Mouse (Mus musculus): Measurements from ENCODE around the gene Lef1. TPM values are rescaled to one million over a fixed set of nuclear protein-coding genes. Genes with fewer than 3 reads are reported as not detected.

Lef1 gene
- total and polyA plus RNA-seq, 3 experiments = 0.23 to 1.5 (median 0.34) TPM

DNA sequence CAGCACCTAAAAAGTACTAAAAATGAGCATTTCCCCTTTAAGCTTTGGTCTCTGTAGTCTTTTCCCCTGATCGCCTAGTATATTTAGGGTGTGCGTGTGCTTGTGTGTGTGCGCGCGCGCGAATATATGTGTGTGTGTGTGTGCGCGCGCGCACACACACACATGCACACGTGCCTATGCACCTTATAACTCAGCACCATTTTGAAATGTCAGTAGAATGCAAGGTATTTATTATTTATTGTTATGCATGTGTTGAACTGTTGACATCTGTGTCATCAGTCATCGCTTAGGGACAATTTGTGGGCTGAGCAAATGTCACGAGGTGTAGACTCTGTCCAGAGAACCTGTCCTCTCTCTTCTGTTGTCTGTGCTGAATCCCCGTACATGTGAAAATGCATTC, 7.1 kb downstream of the Lef1 start:
- intact Hi-C loops (cut with DNase I) = no loop called here
- 95% methylated on average over 15 of the region's 15 CpGs for WGBS

DNA sequence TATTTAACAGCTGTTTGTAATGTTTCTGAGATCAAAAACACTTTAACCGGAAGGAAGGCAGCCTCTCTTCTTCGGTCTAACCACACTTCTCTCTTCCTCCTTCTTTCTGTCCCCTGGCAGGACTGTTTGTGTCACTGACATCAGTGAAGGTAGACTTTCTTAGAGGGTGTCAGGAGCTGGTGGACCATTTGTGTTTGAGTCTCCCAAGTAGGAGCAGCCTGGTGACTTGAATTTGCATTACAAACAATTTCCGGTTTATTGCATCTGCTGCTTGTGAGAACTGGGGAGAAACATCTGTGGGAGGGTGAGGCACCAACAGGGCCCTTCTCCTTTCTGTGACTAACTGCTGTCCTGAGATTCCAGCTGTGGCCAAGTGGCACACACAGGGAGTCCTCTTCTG, 7.6 kb downstream of the Lef1 start:
- no peaks in the 10 kb centered on the region for H3K36me3 ChIP-seq (ENCODE audit: control insufficient read depth, insufficient read depth, low read length)
- H3K9ac ChIP-seq (ENCODE audit: low read depth, low read length) = no peak overlapping the region
- intact Hi-C loops (cut with DNase I) = no loop called here
- no peaks in the 10 kb centered on the region for H3K4me1 ChIP-seq (ENCODE audit: control insufficient read depth, insufficient read depth, low read length)
- 61% methylated on average over 3 of the region's 3 CpGs for WGBS
- TF ChIP-seq CTCF (IDR thresholded peaks at IDR 0.05) (no peak), EP300 (IDR thresholded peaks at IDR 0.05; ENCODE audit: insufficient read depth, low read depth, low read length) (no peak), POLR2A (IDR thresholded peaks at IDR 0.05; ENCODE audit: insufficient read depth, low read depth, low read length) (no peak)
- no peak for DNase-seq
- no peaks in the 10 kb centered on the region for H3K79me2 ChIP-seq (replicated peaks; ENCODE audit: control insufficient read depth, insufficient read depth, low read length)
- no peak overlapping the region for H3K27ac ChIP-seq
- no peak overlapping the region for H3K4me3 ChIP-seq
- peaks cover 4% of the 10 kb centered on the region for H3K27me3 ChIP-seq (ENCODE audit: control insufficient read depth, insufficient read depth, low read length)

More for the DNA sequence above, 7.1 kb downstream of the Lef1 start:
- Histone ChIP-seq H3K9ac (ENCODE audit: low read depth, low read length) (no peak overlapping the region), H3K27ac (no peak overlapping the region), H3K79me2 (replicated peaks; ENCODE audit: control insufficient read depth, insufficient read depth, low read length) (no peaks in the 10 kb centered on the region), H3K4me3 (no peak overlapping the region), H3K4me1 (ENCODE audit: control insufficient read depth, insufficient read depth, low read length) (no peaks in the 10 kb centered on the region), H3K27me3 (ENCODE audit: control insufficient read depth, insufficient read depth, low read length) (peaks cover 6% of the 10 kb centered on the region), H3K36me3 (ENCODE audit: control insufficient read depth, insufficient read depth, low read length) (no peaks in the 10 kb centered on the region)
- TF ChIP-seq POLR2A (IDR thresholded peaks at IDR 0.05; ENCODE audit: insufficient read depth, low read depth, low read length) = no peak
- TF ChIP-seq CTCF (IDR thresholded peaks at IDR 0.05) = no peak
- TF ChIP-seq EP300 (IDR thresholded peaks at IDR 0.05; ENCODE audit: insufficient read depth, low read depth, low read length) = no peak
- no peak for DNase-seq

DNA sequence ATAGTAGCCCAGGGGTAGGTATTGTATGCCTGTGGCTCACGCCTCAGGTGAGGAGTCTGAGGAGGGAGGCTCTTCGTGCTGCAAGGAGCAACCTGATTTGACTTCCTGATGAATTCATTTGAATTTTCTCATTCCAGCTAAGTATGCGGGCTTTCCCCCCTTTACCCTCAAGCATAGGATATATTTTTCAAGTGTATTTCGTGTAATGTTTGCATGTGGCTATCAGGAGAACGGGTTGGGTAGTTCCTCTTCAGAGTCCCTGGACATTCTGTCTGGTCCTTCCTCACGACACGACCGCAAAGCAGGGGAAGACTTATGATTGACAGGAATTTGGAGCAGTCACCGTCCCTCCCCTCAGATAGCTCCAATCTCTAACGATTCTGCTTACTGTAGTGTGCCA, 9.2 kb downstream of the Lef1 start:
- Histone ChIP-seq H3K27me3 (ENCODE audit: control insufficient read depth, insufficient read depth, low read length) (no peaks in the 10 kb centered on the region; the same call in 1 of the 2 replicates), H3K27ac (no peak overlapping the region), H3K36me3 (ENCODE audit: control insufficient read depth, insufficient read depth, low read length) (no peaks in the 10 kb centered on the region), H3K4me1 (ENCODE audit: control insufficient read depth, insufficient read depth, low read length) (no peaks in the 10 kb centered on the region), H3K79me2 (replicated peaks; ENCODE audit: control insufficient read depth, insufficient read depth, low read length) (no peaks in the 10 kb centered on the region), H3K9ac (ENCODE audit: low read depth, low read length) (no peak overlapping the region), H3K4me3 (no peak overlapping the region)
- intact Hi-C loops (cut with DNase I) = no loop called here
- 61% methylated on average over 10 of the region's 10 CpGs for WGBS
- no peak for DNase-seq
- TF ChIP-seq CTCF (IDR thresholded peaks at IDR 0.05) (no peak), POLR2A (IDR thresholded peaks at IDR 0.05; ENCODE audit: insufficient read depth, low read depth, low read length) (no peak), EP300 (IDR thresholded peaks at IDR 0.05; ENCODE audit: insufficient read depth, low read depth, low read length) (no peak)

DNA sequence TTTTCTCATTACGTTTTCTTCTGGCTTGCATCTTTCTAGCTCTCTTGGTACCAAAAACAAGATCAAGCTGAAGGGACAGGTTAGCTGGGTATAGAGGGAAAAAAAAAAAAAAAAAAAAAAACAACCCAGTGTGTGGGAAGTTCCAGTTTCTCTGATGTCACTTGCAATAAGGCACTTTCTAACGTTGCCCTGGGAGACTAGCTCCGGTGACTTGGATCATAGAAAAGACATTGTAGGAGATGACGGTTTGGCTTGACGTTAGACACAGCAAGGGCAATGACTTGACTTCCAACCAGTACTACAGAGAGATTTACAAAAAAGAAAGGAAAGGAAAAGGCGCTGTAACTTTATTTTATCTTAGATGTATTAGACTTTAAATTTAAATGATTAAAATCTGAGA, 13.2 kb downstream of the Lef1 start:
- intact Hi-C loops (cut with DNase I) = no loop called here
- no peak overlapping the region for H3K27ac ChIP-seq
- H3K9ac ChIP-seq (ENCODE audit: low read depth, low read length) = no peak overlapping the region
- no peak overlapping the region for H3K4me3 ChIP-seq
- no peak for DNase-seq
- H3K4me1 ChIP-seq (ENCODE audit: control insufficient read depth, insufficient read depth, low read length) = no peaks in the 10 kb centered on the region
- no peaks in the 10 kb centered on the region; the same call in 1 of the 2 replicates for H3K27me3 ChIP-seq (ENCODE audit: control insufficient read depth, insufficient read depth, low read length)
- 88% methylated on average over 6 of the region's 6 CpGs for WGBS
- no peaks in the 10 kb centered on the region for H3K36me3 ChIP-seq (ENCODE audit: control insufficient read depth, insufficient read depth, low read length)
- H3K79me2 ChIP-seq (replicated peaks; ENCODE audit: control insufficient read depth, insufficient read depth, low read length) = no peaks in the 10 kb centered on the region
- TF ChIP-seq POLR2A (IDR thresholded peaks at IDR 0.05; ENCODE audit: insufficient read depth, low read depth, low read length) (no peak), CTCF (IDR thresholded peaks at IDR 0.05) (no peak), EP300 (IDR thresholded peaks at IDR 0.05; ENCODE audit: insufficient read depth, low read depth, low read length) (no peak)

DNA sequence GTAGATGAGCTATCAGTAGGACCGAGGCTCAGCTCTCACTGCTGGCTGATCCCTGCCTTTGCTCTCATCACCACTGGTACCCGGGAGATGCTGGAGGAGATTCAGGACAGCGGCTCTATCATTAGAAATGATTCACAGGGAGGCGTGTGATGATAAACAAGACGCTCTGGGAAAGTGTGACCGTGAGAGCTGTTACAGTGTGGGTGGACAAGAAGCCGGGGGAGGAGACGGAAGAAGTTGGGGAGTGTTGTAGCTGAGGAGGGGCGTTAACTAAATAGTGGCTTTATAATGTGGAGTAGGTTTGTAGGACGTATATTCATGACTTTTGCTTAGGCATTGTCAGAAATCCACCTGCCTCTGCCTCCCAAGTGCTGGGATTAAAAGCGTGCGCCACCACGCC, 15.6 kb downstream of the Lef1 start:
- TF ChIP-seq EP300 (IDR thresholded peaks at IDR 0.05; ENCODE audit: insufficient read depth, low read depth, low read length) = no peak
- no peak for TF ChIP-seq POLR2A (IDR thresholded peaks at IDR 0.05; ENCODE audit: insufficient read depth, low read depth, low read length)
- no peak for TF ChIP-seq CTCF (IDR thresholded peaks at IDR 0.05)
- Histone ChIP-seq H3K36me3 (ENCODE audit: control insufficient read depth, insufficient read depth, low read length) (no peaks in the 10 kb centered on the region), H3K4me3 (no peak overlapping the region), H3K4me1 (ENCODE audit: control insufficient read depth, insufficient read depth, low read length) (no peaks in the 10 kb centered on the region), H3K79me2 (replicated peaks; ENCODE audit: control insufficient read depth, insufficient read depth, low read length) (no peaks in the 10 kb centered on the region), H3K27ac (no peak overlapping the region), H3K9ac (ENCODE audit: low read depth, low read length) (no peak overlapping the region), H3K27me3 (ENCODE audit: control insufficient read depth, insufficient read depth, low read length) (no peaks in the 10 kb centered on the region)
- WGBS = 80% methylated on average over 13 of the region's 13 CpGs
- intact Hi-C loops (cut with DNase I) = no loop called here
- DNase-seq = no peak

DNA sequence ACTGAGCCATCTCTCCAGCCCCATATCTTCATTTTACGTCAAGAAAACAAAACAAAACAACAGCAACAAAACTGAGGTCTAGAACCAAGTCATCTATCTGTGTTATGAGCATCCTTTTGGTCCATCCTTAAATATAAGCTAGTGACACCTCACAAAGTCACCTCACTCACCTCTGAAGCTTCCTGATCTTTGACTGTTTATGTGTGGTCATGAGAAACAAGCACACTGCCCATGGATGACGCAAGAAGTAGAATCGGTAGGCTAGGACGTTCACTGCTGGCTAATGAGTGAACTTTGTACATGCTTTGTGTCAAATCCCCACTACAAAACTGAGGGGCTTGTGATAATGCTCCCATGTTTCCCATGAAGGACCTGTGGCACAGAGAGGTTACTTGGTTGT, 16.2 kb downstream of the Lef1 start:
- no peak overlapping the region for H3K27ac ChIP-seq
- no peak for DNase-seq
- TF ChIP-seq EP300 (IDR thresholded peaks at IDR 0.05; ENCODE audit: insufficient read depth, low read depth, low read length) (no peak), POLR2A (IDR thresholded peaks at IDR 0.05; ENCODE audit: insufficient read depth, low read depth, low read length) (no peak), CTCF (IDR thresholded peaks at IDR 0.05) (no peak)
- intact Hi-C loops (cut with DNase I) = no loop called here
- no peaks in the 10 kb centered on the region for H3K4me1 ChIP-seq (ENCODE audit: control insufficient read depth, insufficient read depth, low read length)
- no peaks in the 10 kb centered on the region for H3K27me3 ChIP-seq (ENCODE audit: control insufficient read depth, insufficient read depth, low read length)
- H3K9ac ChIP-seq (ENCODE audit: low read depth, low read length) = no peak overlapping the region
- H3K4me3 ChIP-seq = no peak overlapping the region
- no peaks in the 10 kb centered on the region for H3K79me2 ChIP-seq (replicated peaks; ENCODE audit: control insufficient read depth, insufficient read depth, low read length)
- 89% methylated on average over 4 of the region's 4 CpGs for WGBS
- H3K36me3 ChIP-seq (ENCODE audit: control insufficient read depth, insufficient read depth, low read length) = no peaks in the 10 kb centered on the region

All from heart, adult 2 months (tissue).